Mouse (Mus musculus) liver, embryonic 14.5 days (tissue): ENCODE data around the gene Znrf3.

ENCODE experiments used
- CTCF ChIP-seq: IDR thresholded peaks from 2 replicates; pipeline ENCODE4 v1.5.1; 2016; ENCODE audit warnings: antibody characterized with exemption, low read depth, control low read depth
- EP300 ChIP-seq: IDR thresholded peaks from 2 replicates; pipeline ENCODE4 v1.6.1; 2016; ENCODE audit warnings: antibody characterized with exemption, low read depth

DNA sequence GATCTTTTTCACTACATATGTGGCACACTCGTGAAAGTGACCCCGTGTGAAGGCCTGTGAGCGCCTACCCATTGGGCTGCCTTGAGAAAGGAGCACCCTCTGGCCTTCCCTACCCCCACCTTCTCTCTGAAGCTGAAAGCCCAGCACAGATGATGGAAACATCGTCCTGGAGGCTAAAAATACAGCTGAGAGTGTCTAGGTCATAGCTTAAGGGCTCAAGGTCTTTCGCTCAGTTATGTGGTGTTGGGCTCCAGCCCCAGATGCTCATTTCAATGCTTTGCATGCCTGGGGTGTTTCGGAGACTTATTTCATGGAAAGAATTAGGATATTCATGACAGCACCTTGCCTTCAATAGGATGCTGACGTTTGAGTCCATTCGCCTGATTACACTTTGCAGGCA, 178.9 kb downstream of the Znrf3 start:
- TF ChIP-seq EP300 (no peak), CTCF (no peak)
